Mouse (Mus musculus) Muller cell, postnatal 12 days (primary cell): Measurements from ENCODE around the gene Chmp6.

ENCODE experiments used
- DNase-seq: peaks from one replicate; pipeline ENCODE4 v3.0.0-alpha.2; 2015; ENCODE audit errors: inconsistent ontology term

Chmp6 gene

GRCm38 (mm10) chr11:119913291-119913934 lies at the start of gene Chmp6:
Chmp6 (plus strand) TSS chr11:119913441.
- peak; percentile 87 for DNase-seq

GRCm38 (mm10) chr11:119866837-119867236 lies 46.4 kb upstream of the Chmp6 start:
- DNase-seq, result no peak

GRCm38 (mm10) chr11:119868138-119868537 lies 45.1 kb upstream of the Chmp6 start:
- no peak for DNase-seq

DNA sequence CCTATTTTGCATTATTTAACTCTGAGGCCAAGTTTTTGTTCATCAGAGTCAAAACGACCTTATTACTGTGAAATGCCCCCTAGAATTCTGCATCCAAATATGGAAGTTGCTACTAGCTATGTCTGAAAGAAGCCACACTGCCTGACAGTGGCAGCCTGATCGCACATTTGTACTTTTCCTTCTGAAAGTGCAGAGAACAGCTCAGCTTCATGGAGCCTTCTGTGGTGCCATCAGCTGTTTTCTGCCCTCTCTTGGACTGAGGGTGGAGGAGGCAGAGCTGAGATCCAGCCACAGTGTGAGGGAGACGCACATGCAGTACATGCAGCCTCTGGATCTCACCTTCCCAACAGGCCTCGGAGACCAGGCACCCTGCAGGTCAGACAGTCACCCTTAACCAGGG lies 44.7 kb upstream of the Chmp6 start:
- no peak for DNase-seq

DNA sequence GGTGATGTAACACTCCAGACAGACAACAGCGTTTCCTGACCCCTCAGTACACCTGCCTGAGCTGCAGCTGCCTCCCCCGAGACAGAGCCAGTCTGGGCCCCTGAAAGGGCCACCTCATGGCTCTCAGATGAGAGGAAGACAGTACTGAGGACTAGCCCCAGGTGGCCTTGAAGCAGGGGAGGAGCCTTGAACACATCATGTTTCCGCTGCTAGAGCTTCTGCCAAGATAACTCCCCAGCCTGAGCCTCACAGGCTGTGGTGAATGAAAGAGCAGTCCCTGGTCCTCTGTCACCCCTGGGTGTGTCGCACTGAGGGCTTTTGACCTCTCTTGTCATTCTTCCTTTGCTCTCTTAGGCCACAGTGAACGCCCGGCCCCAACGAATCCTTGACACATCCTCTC lies 42.1 kb upstream of the Chmp6 start:
- DNase-seq, result no peak

DNA sequence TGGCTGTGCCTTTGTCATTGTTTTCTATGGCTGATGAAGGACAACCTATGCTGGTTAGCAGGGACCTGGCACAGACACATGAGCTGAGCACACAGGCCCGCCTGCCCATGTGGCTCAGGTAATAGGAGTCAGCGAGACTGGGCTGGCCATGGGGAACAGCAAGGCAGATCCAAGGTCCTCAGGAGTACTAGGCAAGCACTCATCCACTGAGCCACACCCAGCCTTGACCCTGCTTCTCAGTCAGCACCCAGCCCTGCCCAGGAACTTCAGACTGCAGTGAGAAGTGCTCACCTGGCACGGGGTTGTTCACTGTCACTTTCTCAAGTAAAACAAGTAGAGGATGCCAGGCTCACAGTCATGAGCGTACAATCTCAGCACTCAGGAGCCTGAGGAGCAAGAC lies 39.6 kb upstream of the Chmp6 start:
- DNase-seq, result no peak

GRCm38 (mm10) chr11:119874841-119875240 lies 38.4 kb upstream of the Chmp6 start:
- no peak for DNase-seq

GRCm38 (mm10) chr11:119875685-119876084 lies 37.6 kb upstream of the Chmp6 start:
- no peak for DNase-seq

DNA sequence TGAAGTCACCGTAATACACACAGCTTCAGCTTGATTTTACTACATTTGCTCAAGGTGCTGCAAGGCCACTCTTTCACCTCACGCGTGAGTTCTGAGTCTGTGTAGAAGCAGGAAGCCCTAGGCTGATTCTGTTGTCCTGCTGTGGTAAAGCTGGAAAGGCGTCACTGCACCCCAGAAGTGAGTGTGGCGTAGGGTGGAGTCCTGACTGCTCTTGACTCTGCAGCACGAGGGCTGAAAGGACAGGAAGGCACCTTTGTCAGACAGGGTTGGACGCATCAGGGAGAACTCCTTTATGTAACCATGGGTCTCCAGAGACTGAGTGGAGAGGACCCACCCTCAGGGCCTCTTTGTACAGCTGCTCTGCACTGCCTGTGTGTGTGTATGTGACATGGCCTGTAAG lies 36.1 kb upstream of the Chmp6 start:
- DNase-seq, result no peak

DNA sequence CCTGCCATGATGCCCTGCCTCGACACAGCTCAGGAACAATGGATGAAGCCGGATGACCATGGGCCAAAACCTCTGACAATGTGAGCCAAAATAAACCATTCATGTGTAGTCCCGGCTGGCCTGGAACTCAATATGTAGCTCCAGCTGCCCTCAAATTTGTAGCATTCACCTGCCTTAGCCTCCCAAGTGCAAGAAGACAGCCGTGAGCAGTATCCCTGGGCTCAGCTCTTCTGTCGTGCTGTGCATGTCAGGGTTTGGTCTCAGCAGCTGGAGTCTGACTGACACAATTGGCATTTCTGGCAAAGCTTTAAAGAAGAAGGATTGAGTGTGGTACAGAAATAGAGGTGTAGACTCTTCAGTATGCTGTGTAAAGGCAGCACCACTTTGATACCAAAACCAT lies 33.7 kb upstream of the Chmp6 start:
- DNase-seq, result no peak

- DNase-seq, result no peak
Measured at GRCm38 (mm10) chr11:119883646-119884045, 29.6 kb upstream of the Chmp6 start.

- DNase-seq, result no peak
Measured at GRCm38 (mm10) chr11:119889966-119890365, 23.3 kb upstream of the Chmp6 start.

DNA sequence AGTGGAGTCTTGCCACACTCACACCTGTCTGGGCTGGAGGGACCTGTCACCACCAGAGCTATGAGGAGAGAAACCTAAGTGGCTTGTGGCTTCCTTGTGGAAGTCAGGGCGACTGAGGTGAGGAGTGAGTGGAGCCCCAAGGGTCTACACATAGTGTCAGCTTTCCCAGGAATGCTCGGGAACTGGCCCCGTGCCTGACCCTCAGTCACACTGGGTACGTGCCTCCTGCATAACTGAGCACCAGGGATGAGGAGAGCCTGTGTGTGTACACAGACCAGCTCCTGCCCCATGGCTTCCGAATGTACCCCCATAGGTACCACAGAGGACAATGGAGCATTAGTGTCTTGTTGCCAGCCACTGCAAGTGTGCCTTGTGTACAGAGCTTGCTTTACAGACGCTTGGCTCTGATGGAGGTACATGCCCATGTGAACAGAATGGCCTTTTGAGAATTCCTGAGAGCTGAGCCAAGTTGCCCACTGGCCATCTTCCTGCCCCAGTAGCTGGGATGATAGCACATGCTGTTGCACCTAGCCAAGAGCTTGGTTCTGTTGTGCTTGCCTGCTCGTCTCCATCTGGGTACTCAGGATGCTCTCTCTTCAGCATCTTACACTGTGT lies 21.5 kb upstream of the Chmp6 start:
- no peak for DNase-seq

GRCm38 (mm10) chr11:119893667-119894236 lies 19.5 kb upstream of the Chmp6 start:
- DNase-seq, result peak; percentile 73

GRCm38 (mm10) chr11:119894634-119895033 lies 18.6 kb upstream of the Chmp6 start:
- no peak for DNase-seq

- no peak for DNase-seq
Measured at GRCm38 (mm10) chr11:119897041-119897440, 16.2 kb upstream of the Chmp6 start.

DNA sequence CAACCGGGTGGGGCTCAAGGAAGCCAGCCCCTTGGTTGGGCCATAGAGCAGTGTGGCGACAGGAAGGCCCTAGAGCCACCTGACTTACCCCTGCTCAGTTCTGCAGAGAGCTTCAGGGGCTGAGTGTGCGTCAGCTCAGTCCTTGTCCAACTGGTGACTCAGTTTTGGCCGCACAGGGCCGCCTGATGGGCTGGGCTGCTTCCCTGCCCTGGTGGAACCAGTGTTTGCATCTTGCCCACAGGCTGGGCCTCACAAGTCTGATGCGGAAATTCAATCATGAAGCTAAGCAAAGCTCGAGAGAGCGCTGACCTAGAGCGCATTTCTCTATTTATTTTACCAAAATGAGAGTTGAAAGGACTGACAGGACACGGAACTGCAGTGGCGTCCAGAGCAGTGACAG lies 14.3 kb upstream of the Chmp6 start:
- no peak for DNase-seq

DNA sequence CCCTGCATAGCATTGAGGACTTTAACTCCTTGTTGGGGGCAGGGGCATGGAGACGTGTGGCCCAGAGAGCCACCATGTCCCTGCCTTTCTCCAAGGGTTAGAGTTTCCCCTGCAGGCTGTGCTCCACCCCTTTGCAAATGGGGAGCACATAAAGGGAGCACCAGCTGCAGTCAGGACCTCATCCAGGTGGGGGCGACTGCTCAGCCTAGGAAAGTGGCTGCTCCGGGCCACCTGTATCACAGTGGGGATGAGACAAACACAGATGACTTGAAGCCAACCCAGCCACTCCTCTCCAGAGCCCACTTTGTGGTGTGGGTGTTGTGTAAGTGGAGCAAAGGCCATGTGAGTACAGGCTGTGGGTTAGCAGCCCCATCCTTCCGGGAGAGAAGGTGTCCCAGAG lies 12.1 kb upstream of the Chmp6 start:
- DNase-seq, result no peak

DNA sequence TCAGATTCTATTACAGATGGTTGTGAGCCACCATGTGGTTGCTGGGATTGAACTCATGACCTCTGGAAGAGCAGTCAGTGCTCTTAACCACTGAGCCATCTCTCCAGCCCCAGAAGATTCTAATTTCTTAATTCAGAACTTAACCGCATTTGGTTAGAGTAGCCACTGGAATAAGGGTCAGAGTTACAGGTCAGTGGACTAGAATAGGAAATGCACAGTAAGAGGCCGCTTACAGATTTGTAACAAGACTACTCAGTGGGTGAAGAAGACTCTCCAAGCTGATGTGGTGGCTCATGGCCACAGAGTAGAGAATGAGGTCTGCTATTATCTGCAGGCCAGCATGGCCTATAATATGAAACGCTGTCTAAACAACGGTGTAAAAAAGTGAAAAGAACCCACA lies 10.3 kb upstream of the Chmp6 start:
- peak; percentile 74 for DNase-seq

- no peak for DNase-seq
Measured at GRCm38 (mm10) chr11:119904621-119905286, 8.5 kb upstream of the Chmp6 start.

DNA sequence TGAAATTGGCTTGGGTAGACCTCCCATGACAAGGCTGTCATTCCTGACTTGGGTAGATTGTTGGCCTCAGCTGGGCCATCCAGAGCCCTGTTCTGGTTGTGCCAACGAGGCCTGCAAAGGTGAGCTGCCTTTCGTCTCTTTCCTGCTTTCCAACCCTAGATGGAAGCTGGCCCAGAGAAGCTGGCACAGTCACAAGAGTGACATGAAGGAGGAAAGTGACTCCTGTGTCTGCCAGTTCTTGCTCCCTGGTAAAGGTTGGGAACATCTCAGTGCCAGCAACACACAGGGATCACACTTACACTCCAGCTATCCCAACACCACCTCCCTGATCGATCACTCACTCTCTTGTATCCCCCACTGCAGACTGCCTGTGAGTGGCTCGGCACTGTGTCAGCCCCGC lies 7.4 kb upstream of the Chmp6 start:
- DNase-seq, result no peak

DNA sequence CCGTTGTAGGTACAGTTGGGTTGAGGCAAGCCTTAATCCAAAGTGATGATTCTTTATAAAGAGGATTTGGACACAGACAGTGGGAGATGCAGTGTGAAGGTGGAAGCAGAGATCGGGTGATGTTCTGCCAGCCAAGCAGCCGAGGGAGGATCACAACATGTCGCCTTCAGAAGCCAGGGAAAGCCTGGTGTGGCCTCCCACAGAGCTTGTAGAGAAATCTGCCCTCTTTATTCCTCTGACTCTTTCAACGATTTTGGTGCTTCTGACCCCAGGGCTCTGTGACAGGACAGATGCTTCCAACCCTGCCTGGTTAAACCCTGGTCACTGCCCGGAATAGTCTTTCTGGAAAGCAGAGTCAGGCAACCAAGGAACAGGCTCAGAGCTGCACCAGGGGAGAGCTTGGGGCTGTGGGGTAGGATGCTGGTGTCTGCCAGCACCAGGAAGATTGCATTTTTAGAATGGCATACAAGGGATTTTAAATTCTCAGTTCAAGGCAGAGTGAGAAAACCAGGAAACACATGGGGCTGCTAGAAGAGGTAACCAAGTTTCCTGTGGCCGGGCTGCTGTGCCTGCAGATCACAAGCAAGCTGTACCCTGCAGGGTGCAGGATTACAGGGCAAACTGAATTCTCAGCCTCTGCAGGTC lies 6.1 kb upstream of the Chmp6 start:
- DNase-seq, result no peak
